Mouse (Mus musculus) hindbrain, embryonic 11.5 days (tissue): ENCODE data around the gene Foxo1. TPM values are rescaled to one million over a fixed set of nuclear protein-coding genes. Genes with fewer than 3 reads are reported as not detected.

Source experiments
- ATAC-seq: fragments of 200-750 bp; cut with Nextera tagmentation; 2 replicates; pipeline ENCODE4 v1.8.0; 2017; ENCODE audit warnings: mild to moderate bottlenecking, moderate TSS enrichment, moderate library complexity; ENCODE audit not compliant: low FRiP score
- DNase-seq: peaks from one replicate; pipeline ENCODE4 v3.0.0-alpha.2; 2015; ENCODE audit warnings: low spot score
- H3K27ac ChIP-seq: fragments of 300-500 bp; sonication (generic); 2 replicates; pipeline ENCODE4 v1.5.1; 2014; ENCODE audit warnings: mild to moderate bottlenecking, low read depth, low read length
- H3K27me3 ChIP-seq: fragments of 300-500 bp; sonication (generic); 2 replicates; pipeline ENCODE4 v1.6.1; 2014; ENCODE audit warnings: mild to moderate bottlenecking, low read length, moderate library complexity, mixed read lengths; ENCODE audit not compliant: control insufficient read depth, insufficient read depth
- H3K36me3 ChIP-seq: fragments of 300-500 bp; sonication (generic); 2 replicates; pipeline ENCODE4 v1.6.1; 2014; ENCODE audit warnings: mild to moderate bottlenecking, low read length, moderate library complexity, mixed read lengths; ENCODE audit not compliant: control insufficient read depth, insufficient read depth
- H3K4me1 ChIP-seq: fragments of 300-500 bp; sonication (generic); replicated peaks from 2 replicates; pipeline ENCODE4 v1.6.1; 2014; ENCODE audit warnings: low read length, mixed read lengths; ENCODE audit not compliant: control insufficient read depth, insufficient read depth
- H3K4me2 ChIP-seq: fragments of 300-500 bp; sonication (generic); replicated peaks from 2 replicates; pipeline ENCODE4 v1.6.1; 2014; ENCODE audit warnings: mild to moderate bottlenecking, low read depth, low read length
- H3K4me3 ChIP-seq: fragments of 300-500 bp; sonication (generic); 2 replicates; pipeline ENCODE4 v1.5.1; 2014; ENCODE audit warnings: low read depth, low read length
- H3K9ac ChIP-seq: fragments of 300-500 bp; sonication (generic); 2 replicates; pipeline ENCODE4 v1.6.1; 2014; ENCODE audit warnings: low read depth, low read length
- H3K9me3 ChIP-seq: fragments of 300-500 bp; sonication (generic); 2 replicates; pipeline ENCODE4 v1.6.1; 2016; ENCODE audit warnings: low read length; ENCODE audit not compliant: control insufficient read depth
- WGBS: fragments of 180-500 bp; shearing (Covaris S2); extraction: QIAGEN DNeasy Blood & Tissue Kit; methylation state at CpG from one replicate; pipeline ENCODE4 v1.1.7; 2014; 5-methylcytosine and 5-hydroxymethylcytosine counted together
- polyA plus RNA-seq: library from polyadenylated mRNA; unstranded; fragments of >200 nt; fragmentation: Nextera tagmentation; extraction: Ambion mirVana; gene quantifications from 2 replicates; pipeline ENCODE4 v1.2.1, GENCODE M21; 2014

Foxo1 gene
- polyA plus RNA-seq, 1 experiment from 2014 or later: 3.8 TPM

GRCm38 (mm10) chr3:52271376-52271775, 3.2 kb downstream of the Foxo1 start:
- no peak overlapping the region for H3K9ac ChIP-seq
- H3K27me3 ChIP-seq: peaks cover 31% of the 10 kb centered on the region
- H3K36me3 ChIP-seq: no peaks in the 10 kb centered on the region
- no peak overlapping the region for H3K4me3 ChIP-seq
- WGBS: 82% methylated on average over 5 of the region's 5 CpGs
- no peak for ATAC-seq
- no peaks in the 10 kb centered on the region for H3K9me3 ChIP-seq
- DNase-seq: no peak
- peaks cover 2% of the 10 kb centered on the region; the same call in 1 of the 2 replicates for H3K4me1 ChIP-seq
- H3K27ac ChIP-seq: no peak overlapping the region
- H3K4me2 ChIP-seq: no peak overlapping the region

DNA sequence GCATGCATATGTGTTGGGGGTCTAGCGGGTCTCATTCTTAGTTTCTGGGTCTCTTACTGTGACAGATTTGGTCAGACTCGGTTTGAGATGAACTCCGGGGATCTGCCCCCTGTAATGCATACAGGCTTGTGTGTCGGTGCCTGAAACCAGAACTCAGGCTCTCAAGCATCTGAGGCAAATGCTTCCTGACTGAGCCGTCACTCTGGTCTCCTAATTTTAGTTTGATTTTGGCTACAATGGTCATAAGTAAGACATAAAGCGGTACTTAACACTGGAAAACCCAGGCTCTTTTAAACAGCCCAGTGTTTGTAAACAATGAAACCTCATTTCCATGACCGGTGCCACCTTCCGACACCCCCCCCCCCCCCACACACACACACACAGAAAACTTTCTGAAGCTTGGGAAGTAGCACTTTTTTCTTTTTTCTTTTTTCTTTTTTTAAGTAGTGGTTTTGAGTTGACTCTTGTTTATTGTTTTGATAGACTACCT, 4.3 kb downstream of the Foxo1 start:
- Histone ChIP-seq H3K27ac (no peak overlapping the region), H3K4me2 (no peak overlapping the region), H3K9me3 (no peaks in the 10 kb centered on the region), H3K36me3 (no peaks in the 10 kb centered on the region), H3K4me1 (peaks cover 2% of the 10 kb centered on the region; the same call in 1 of the 2 replicates), H3K4me3 (no peak overlapping the region), H3K27me3 (peaks cover 27% of the 10 kb centered on the region), H3K9ac (no peak overlapping the region)
- ATAC-seq: no peak
- whole genome bisulfite sequencing: 57% methylated on average over 8 of the region's 8 CpGs
- DNase-seq: no peak

DNA sequence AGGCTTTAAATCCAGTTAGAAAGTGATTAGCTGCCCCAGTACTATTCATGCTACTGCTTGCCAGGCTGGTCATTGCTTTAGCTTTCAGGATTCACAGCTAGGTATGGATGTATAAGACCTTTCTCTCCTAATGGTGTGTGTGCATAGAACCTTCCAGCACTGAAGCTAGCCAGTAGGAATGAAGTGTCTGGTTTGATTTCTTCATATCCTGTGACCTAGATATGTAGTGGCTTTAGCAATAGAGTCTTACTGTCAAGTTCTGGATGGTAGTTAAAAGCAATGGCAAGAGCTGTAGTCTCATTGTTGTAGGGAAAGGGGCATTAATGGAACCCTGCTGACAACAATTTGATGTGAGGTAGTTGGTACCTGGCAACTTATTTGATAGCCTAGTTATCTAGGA, 6.3 kb downstream of the Foxo1 start:
- Histone ChIP-seq H3K9ac (no peak overlapping the region), H3K36me3 (no peaks in the 10 kb centered on the region), H3K4me3 (no peak overlapping the region), H3K4me2 (no peak overlapping the region), H3K4me1 (no peaks in the 10 kb centered on the region; the same call in 1 of the 2 replicates), H3K27ac (no peak overlapping the region), H3K27me3 (peaks cover 11% of the 10 kb centered on the region), H3K9me3 (no peaks in the 10 kb centered on the region)
- DNase-seq (no peak), ATAC-seq (no peak)

- Histone ChIP-seq H3K9ac (no peak overlapping the region), H3K4me1 (no peaks in the 10 kb centered on the region), H3K27me3 (peaks cover 4% of the 10 kb centered on the region; the same call in 1 of the 2 replicates), H3K27ac (no peak overlapping the region), H3K36me3 (no peaks in the 10 kb centered on the region), H3K4me3 (no peak overlapping the region), H3K4me2 (no peak overlapping the region), H3K9me3 (no peaks in the 10 kb centered on the region)
- ATAC-seq (no peak), DNase-seq (no peak)
- 92% methylated on average over 9 of the region's 9 CpGs for WGBS
These were observed 7.0 kb downstream of the Foxo1 start for GRCm38 (mm10) chr3:52275037-52275555.

GRCm38 (mm10) chr3:52280681-52281080, 12.5 kb downstream of the Foxo1 start:
- Histone ChIP-seq H3K4me2 (no peak overlapping the region), H3K36me3 (no peaks in the 10 kb centered on the region), H3K9ac (no peak overlapping the region), H3K27ac (no peak overlapping the region), H3K4me3 (no peak overlapping the region), H3K27me3 (no peaks in the 10 kb centered on the region), H3K9me3 (no peaks in the 10 kb centered on the region), H3K4me1 (no peaks in the 10 kb centered on the region)
- no peak for DNase-seq
- no peak for ATAC-seq
- 91% methylated on average over 1 of the region's 1 CpGs for WGBS

GRCm38 (mm10) chr3:52281882-52282281, 13.7 kb downstream of the Foxo1 start:
- H3K4me3 ChIP-seq: no peak overlapping the region
- no peak for DNase-seq

GRCm38 (mm10) chr3:52282369-52282768, 14.2 kb downstream of the Foxo1 start:
- H3K9me3 ChIP-seq: no peaks in the 10 kb centered on the region
- no peak overlapping the region for H3K9ac ChIP-seq
- ATAC-seq (no peak), DNase-seq (no peak)
- H3K4me1 ChIP-seq: no peaks in the 10 kb centered on the region
- H3K4me3 ChIP-seq: no peak overlapping the region
- no peak overlapping the region for H3K4me2 ChIP-seq
- H3K27me3 ChIP-seq: no peaks in the 10 kb centered on the region
- no peaks in the 10 kb centered on the region for H3K36me3 ChIP-seq
- H3K27ac ChIP-seq: no peak overlapping the region
- WGBS: 63% methylated on average over 2 of the region's 2 CpGs

More at GRCm38 (mm10) chr3:52281882-52282281, 13.7 kb downstream of the Foxo1 start:
- Histone ChIP-seq H3K36me3 (no peaks in the 10 kb centered on the region), H3K9ac (no peak overlapping the region), H3K9me3 (no peaks in the 10 kb centered on the region), H3K4me2 (no peak overlapping the region), H3K4me1 (no peaks in the 10 kb centered on the region), H3K27ac (no peak overlapping the region), H3K27me3 (no peaks in the 10 kb centered on the region)
- WGBS: 80% methylated on average over 3 of the region's 3 CpGs
- no peak for ATAC-seq

- H3K4me3 ChIP-seq: no peak overlapping the region
- no peaks in the 10 kb centered on the region for H3K36me3 ChIP-seq
- H3K9me3 ChIP-seq: no peaks in the 10 kb centered on the region
- H3K4me1 ChIP-seq: no peaks in the 10 kb centered on the region
- H3K9ac ChIP-seq: no peak overlapping the region
- H3K27ac ChIP-seq: no peak overlapping the region
- H3K4me2 ChIP-seq: no peak overlapping the region
- no peaks in the 10 kb centered on the region for H3K27me3 ChIP-seq
- DNase-seq (no peak), ATAC-seq (no peak)
- WGBS: 89% methylated on average over 6 of the region's 6 CpGs
These were observed 15.4 kb downstream of the Foxo1 start for GRCm38 (mm10) chr3:52283521-52283920.

DNA sequence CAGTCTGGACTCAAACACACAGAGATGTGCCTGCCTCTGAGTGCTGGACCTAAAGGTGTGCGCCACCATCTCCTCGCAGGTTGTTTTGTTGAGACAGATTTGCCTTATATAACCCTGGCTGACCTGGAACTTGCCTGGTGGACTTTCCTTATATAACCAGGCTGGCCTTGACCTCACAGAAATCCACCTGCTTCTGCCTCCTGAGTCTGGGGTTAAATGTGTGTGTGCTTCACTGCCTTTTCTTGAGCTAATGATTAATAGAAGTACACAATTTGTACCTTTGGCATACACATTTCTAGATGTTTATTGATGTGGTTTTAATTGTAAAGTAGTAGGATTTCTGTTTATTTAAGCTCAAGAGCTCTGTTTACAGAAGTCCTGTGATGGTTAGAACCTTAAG, 22.7 kb downstream of the Foxo1 start:
- H3K27ac ChIP-seq: no peak overlapping the region
- no peak overlapping the region for H3K4me3 ChIP-seq
- no peaks in the 10 kb centered on the region for H3K4me1 ChIP-seq
- no peaks in the 10 kb centered on the region for H3K9me3 ChIP-seq
- no peaks in the 10 kb centered on the region for H3K27me3 ChIP-seq
- no peaks in the 10 kb centered on the region for H3K36me3 ChIP-seq
- no peak overlapping the region for H3K9ac ChIP-seq
- DNase-seq (no peak), ATAC-seq (no peak)
- no peak overlapping the region for H3K4me2 ChIP-seq
- 98% methylated on average over 2 of the region's 2 CpGs for WGBS
